ENCODE assay signal across 10 mouse cellular contexts in genomic region chr5:104068751-104069150, GRCm38 (mm10). TPM values are rescaled to one million over a fixed set of nuclear protein-coding genes. Genes with fewer than 3 reads are reported as not detected.
DNase-seq lines count a peak whose midpoint lies in the region; ATAC-seq and TF ChIP-seq lines count a peak whose summit lies in the region.
"Had no signal": no experiment of that assay in that cellular context is flagged by ENCODE, and none has a peak within 500 bp of the region (broad histone marks: within the 10 kb centered on the region; RNA-seq: fewer than 3 reads in every experiment).

No protein-coding gene starts in this region.

- no peak overlapping the region for H3K4me3 ChIP-seq in heart, adult 2 months
- no peak overlapping the region for H3K4me3 ChIP-seq in midbrain, embryonic 10.5 days
- no peak overlapping the region for H3K4me3 ChIP-seq in midbrain, embryonic 15.5 days
- H3K4me3 ChIP-seq: megakaryocyte, embryonic 14.5 days had no signal

- H3K9me3 ChIP-seq in midbrain, embryonic 10.5 days (replicated peaks), result no peaks in the 10 kb centered on the region
- no peaks in the 10 kb centered on the region for H3K9me3 ChIP-seq in midbrain, embryonic 15.5 days

- WGBS in heart, adult 2 months, result 69% methylated on average over 7 of the region's 7 CpGs
- WGBS in midbrain, embryonic 10.5 days, result 83% methylated on average over 7 of the region's 7 CpGs
- 82% methylated on average over 7 of the region's 7 CpGs for WGBS in midbrain, embryonic 15.5 days

- H3K27ac ChIP-seq in heart, adult 2 months, result no peak overlapping the region
- no peak overlapping the region for H3K27ac ChIP-seq in midbrain, embryonic 10.5 days (replicated peaks)
- H3K27ac ChIP-seq in midbrain, embryonic 15.5 days, result no peak overlapping the region

- H3K27me3 ChIP-seq in heart, adult 2 months (ENCODE audit: control insufficient read depth, insufficient read depth, low read length), result no peaks in the 10 kb centered on the region
- no peaks in the 10 kb centered on the region for H3K27me3 ChIP-seq in midbrain, embryonic 10.5 days (ENCODE audit: low read depth, poor library complexity, severe bottlenecking)
- H3K27me3 ChIP-seq in midbrain, embryonic 15.5 days (replicated peaks), result no peaks in the 10 kb centered on the region
- H3K27me3 ChIP-seq in splenic B cell, adult 2 months (ENCODE audit: control insufficient read depth, insufficient read depth, low read length, poor library complexity, severe bottlenecking), result no peaks in the 10 kb centered on the region

- no peaks in the 10 kb centered on the region; the same call in 1 of the 2 replicates for H3K36me3 ChIP-seq in heart, adult 2 months (ENCODE audit: control insufficient read depth, insufficient read depth, low read length)
- peaks cover 13% of the 10 kb centered on the region for H3K36me3 ChIP-seq in midbrain, embryonic 10.5 days
- H3K36me3 ChIP-seq in midbrain, embryonic 15.5 days (replicated peaks), result 0 out of 2 replicates have a peak, but pooled peaks cover 4% of the 10 kb centered on the region
- peaks cover 4% of the 10 kb centered on the region for H3K36me3 ChIP-seq in splenic B cell, adult 2 months (ENCODE audit: control insufficient read depth, insufficient read depth, low read length, poor library complexity, severe bottlenecking)

- no peak for TF ChIP-seq EP300 in heart, adult 2 months (IDR thresholded peaks at IDR 0.05; ENCODE audit: insufficient read depth, low read depth, low read length)

- DNase-seq in heart, adult 2 months, result peak in 1 of 2 experiments; percentile 31
- DNase-seq in heart, postnatal 25 days (ENCODE audit: low spot score), result no peak
- DNase-seq in midbrain, embryonic 10.5 days (ENCODE audit: low spot score), result peak; percentile 49
- peak; percentile 52 for DNase-seq in embryo, embryonic 10 days (ENCODE audit: low spot score)
- peak; percentile 51 for DNase-seq in splenic B cell, adult 2 months (ENCODE audit: low read depth, low spot score)
- no peak for DNase-seq in layer of hippocampus, adult 11-12 months (ENCODE audit: low spot score)
- DNase-seq in gastrocnemius, postnatal 36 days, result no peak

- H3K9ac ChIP-seq in heart, adult 2 months (ENCODE audit: low read depth, low read length), result no peak overlapping the region
- no peak overlapping the region for H3K9ac ChIP-seq in midbrain, embryonic 15.5 days

- peaks cover 1% of the 10 kb centered on the region; the same call in 1 of the 2 replicates for H3K4me1 ChIP-seq in heart, adult 2 months (ENCODE audit: control insufficient read depth, insufficient read depth, low read length)
- peaks cover 25% of the 10 kb centered on the region for H3K4me1 ChIP-seq in midbrain, embryonic 10.5 days
- peaks cover 5% of the 10 kb centered on the region; the same call in 1 of the 2 replicates for H3K4me1 ChIP-seq in midbrain, embryonic 15.5 days

- peak; percentile 67 for TF ChIP-seq CTCF in heart, adult 2 months (IDR thresholded peaks at IDR 0.05)

- intact Hi-C loops in heart, adult 2 months (cut with DNase I), result no loop called here
- intact Hi-C loops in heart, postnatal 25 days (cut with DNase I), result no loop called here
- intact Hi-C loops in gastrocnemius, postnatal 36 days (cut with DNase I), result no loop called here

- H3K79me2 ChIP-seq in heart, adult 2 months (replicated peaks; ENCODE audit: control insufficient read depth, insufficient read depth, low read length), result no peaks in the 10 kb centered on the region

- no peak overlapping the region for H3K4me2 ChIP-seq in midbrain, embryonic 15.5 days

- no peak for ATAC-seq in midbrain, embryonic 15.5 days (replicated peaks)

- no peak for TF ChIP-seq POLR2A in heart, adult 2 months (IDR thresholded peaks at IDR 0.05; ENCODE audit: insufficient read depth, low read depth, low read length)

RNA-seq across cellular contexts. Expression of gene Gm17660, which starts 8.7 kb away (rescaled TPM):
- not detected for total RNA-seq in heart, adult 2 months (2021)
- polyA plus RNA-seq in heart, adult 2 months (2012; rRNA removed), result not detected in 2 replicates
- not detected for total RNA-seq in heart, postnatal 25 days (2021)
- not detected in 2 replicates for polyA plus RNA-seq in midbrain, embryonic 10.5 days (2016; fragmentation: Nextera tagmentation; extraction: Ambion mirVana)
- 0.63 TPM in 1 of 2 replicates, not detected in the other for polyA plus RNA-seq in midbrain, embryonic 15.5 days (2015; fragmentation: Nextera tagmentation; extraction: Ambion mirVana)
- total RNA-seq in gastrocnemius, postnatal 36 days (2021), result under 1 TPM in 1 of 2 experiments, not detected in 1; 0.56 TPM
- total RNA-seq: heart, adult 18-20 months had no signal

RNA-seq across cellular contexts. Expression of gene Nudt9, which starts 22.6 kb away (rescaled TPM):
- total RNA-seq in heart, adult 2 months (2021), result 10 to 100 TPM; 48.3 to 59.1 TPM
- 38.7 and 39.0 TPM in 2 replicates for polyA plus RNA-seq in heart, adult 2 months (2012; rRNA removed)
- 10 to 100 TPM; 51.4 to 52.3 TPM for total RNA-seq in heart, postnatal 25 days (2021)
- 65.7 and 70.2 TPM in 2 replicates for polyA plus RNA-seq in midbrain, embryonic 10.5 days (2016; fragmentation: Nextera tagmentation; extraction: Ambion mirVana)
- 59.2 and 60.5 TPM in 2 replicates for polyA plus RNA-seq in midbrain, embryonic 15.5 days (2015; fragmentation: Nextera tagmentation; extraction: Ambion mirVana)
- 10 to 100 TPM; 58.1 to 59.3 TPM for total RNA-seq in gastrocnemius, postnatal 36 days (2021)

RNA-seq across cellular contexts. Expression of gene Sparcl1, which starts 44.8 kb away (rescaled TPM):
- total RNA-seq in heart, adult 2 months (2021), result 100 to 1,000 TPM; 182 to 219 TPM
- polyA plus RNA-seq in heart, adult 2 months (2012; rRNA removed), result 122 and 281 TPM in 2 replicates
- 100 to 1,000 TPM; 191 to 258 TPM for total RNA-seq in heart, postnatal 25 days (2021)
- 30.0 and 42.1 TPM in 2 replicates for polyA plus RNA-seq in midbrain, embryonic 10.5 days (2016; fragmentation: Nextera tagmentation; extraction: Ambion mirVana)
- 167 and 185 TPM in 2 replicates for polyA plus RNA-seq in midbrain, embryonic 15.5 days (2015; fragmentation: Nextera tagmentation; extraction: Ambion mirVana)
- 100 to 1,000 TPM; 125 to 142 TPM for total RNA-seq in gastrocnemius, postnatal 36 days (2021)

RNA-seq across cellular contexts. Expression of gene Hsd17b11, which starts 47.0 kb away (rescaled TPM):
- 10 to 100 TPM; 23.1 to 30.8 TPM for total RNA-seq in heart, adult 2 months (2021)
- polyA plus RNA-seq in heart, adult 2 months (2012; rRNA removed), result 14.0 and 20.6 TPM in 2 replicates
- 10 to 100 TPM; 25.2 to 29.6 TPM for total RNA-seq in heart, postnatal 25 days (2021)
- polyA plus RNA-seq in midbrain, embryonic 10.5 days (2016; fragmentation: Nextera tagmentation; extraction: Ambion mirVana), result 1.3 and 1.6 TPM in 2 replicates
- 2.2 and 2.6 TPM in 2 replicates for polyA plus RNA-seq in midbrain, embryonic 15.5 days (2015; fragmentation: Nextera tagmentation; extraction: Ambion mirVana)
- 1 to 10 TPM; 6.7 to 8.3 TPM for total RNA-seq in gastrocnemius, postnatal 36 days (2021)

Comparison
In these comparisons a context has a peak if more than half of its experiments do, and no peak if none do; other contexts are left out.
1. DNase-seq: peak in midbrain, embryonic 10.5 days (single experiment), embryo, embryonic 10 days (single experiment) and splenic B cell, adult 2 months (single experiment); none in heart, postnatal 25 days (single experiment), layer of hippocampus, adult 11-12 months (single experiment) and gastrocnemius, postnatal 36 days (0 of 2).